Mouse (Mus musculus): ENCODE data around the gene Etv3.

- no peak for TF ChIP-seq ZNF384 (IDR thresholded peaks at IDR 0.05; ENCODE audit: low read depth, low read length)
- no peak for TF ChIP-seq CHD2 (IDR thresholded peaks at IDR 0.05; ENCODE audit: low read depth, low read length)
- TF ChIP-seq ZC3H11A (IDR thresholded peaks at IDR 0.05; ENCODE audit: borderline replicate concordance, low read depth, low read length) = peak; percentile 80; the same call in 1 of the 2 replicates
- no peak for TF ChIP-seq HCFC1 (IDR thresholded peaks at IDR 0.05; ENCODE audit: borderline replicate concordance, insufficient read depth, low read length)
- no peak for TF ChIP-seq MAFK (IDR thresholded peaks at IDR 0.05; ENCODE audit: insufficient read depth, low read depth, low read length)
Measured at GRCm38 (mm10) chr3:87508205-87508901, 16.9 kb upstream of the Etv3 start.
